Mouse (Mus musculus) lung, embryonic 15.5 days (tissue): ENCODE results near the gene Gpr62. TPM values are rescaled to one million over a fixed set of nuclear protein-coding genes. Genes with fewer than 3 reads are reported as not detected.

ENCODE experiments used
- ATAC-seq: fragments of 200-750 bp; cut with Nextera tagmentation; 2 replicates; pipeline ENCODE4 v1.8.0; 2017; ENCODE audit warnings: moderate number of reproducible peaks, borderline replicate concordance; ENCODE audit not compliant: low FRiP score, low TSS enrichment; ENCODE audit errors: extremely low read depth
- H3K27ac ChIP-seq: fragments of 300-500 bp; sonication (generic); 2 replicates; pipeline ENCODE4 v1.5.1; 2015; ENCODE audit warnings: moderate library complexity, mild to moderate bottlenecking, inconsistent platforms
- H3K27me3 ChIP-seq: fragments of 300-500 bp; sonication (generic); 2 replicates; pipeline ENCODE4 v1.6.1; 2015; ENCODE audit warnings: inconsistent platforms
- H3K36me3 ChIP-seq: fragments of 300-500 bp; sonication (generic); 2 replicates; pipeline ENCODE4 v1.6.1; 2015; ENCODE audit warnings: inconsistent platforms
- H3K4me1 ChIP-seq: fragments of 300-500 bp; sonication (generic); 2 replicates; pipeline ENCODE4 v1.6.1; 2015; ENCODE audit warnings: inconsistent platforms
- H3K4me2 ChIP-seq: fragments of 300-500 bp; sonication (generic); 2 replicates; pipeline ENCODE4 v1.6.1; 2015; ENCODE audit warnings: inconsistent platforms, mild to moderate bottlenecking, moderate library complexity
- H3K4me3 ChIP-seq: fragments of 300-500 bp; sonication (generic); 2 replicates; pipeline ENCODE4 v1.5.1; 2015; ENCODE audit warnings: mild to moderate bottlenecking, inconsistent platforms
- H3K9ac ChIP-seq: fragments of 300-500 bp; sonication (generic); 2 replicates; pipeline ENCODE4 v1.6.1; 2015; ENCODE audit warnings: inconsistent platforms
- H3K9me3 ChIP-seq: fragments of 300-500 bp; sonication (generic); 2 replicates; pipeline ENCODE4 v1.6.1; 2016; ENCODE audit warnings: inconsistent platforms
- WGBS: fragments of 180-500 bp; shearing (Covaris S2); methylation state at CpG from one replicate; pipeline ENCODE4 v1.1.7; 2015; 5-methylcytosine and 5-hydroxymethylcytosine counted together
- polyA plus RNA-seq: library from polyadenylated mRNA; unstranded; fragments of >200 nt; fragmentation: Nextera tagmentation; extraction: Ambion mirVana; gene quantifications from 2 replicates; pipeline ENCODE4 v1.2.1, GENCODE M21; 2015

Gpr62 gene
- polyA plus RNA-seq, 1 experiment from 2014 or later = 0.07 TPM

GRCm38 (mm10) chr9:106452821-106453220, 12.9 kb downstream of the Gpr62 start:
- WGBS = 1% methylated on average over 7 of the region's 7 CpGs
- Histone ChIP-seq H3K27ac (peak overlapping the region; percentile 88; the same call in 1 of the 2 replicates), H3K36me3 (no peaks in the 10 kb centered on the region), H3K4me2 (peak overlapping the region; percentile 94), H3K9me3 (no peaks in the 10 kb centered on the region), H3K4me3 (peak overlapping the region; percentile 74), H3K9ac (peak overlapping the region; percentile 67; the same call in 1 of the 2 replicates), H3K27me3 (no peaks in the 10 kb centered on the region), H3K4me1 (peaks cover 83% of the 10 kb centered on the region)
- no peak for ATAC-seq

- peak overlapping the region; percentile 94 for H3K4me2 ChIP-seq
- WGBS = 36% methylated on average over 6 of the region's 6 CpGs
- no peak overlapping the region for H3K9ac ChIP-seq
- peak overlapping the region; percentile 74; the same call in 1 of the 2 replicates for H3K4me3 ChIP-seq
- H3K27ac ChIP-seq = 0 out of 2 replicates have a peak overlapping the region, but pooled peaks have one; percentile 88
- H3K4me1 ChIP-seq = peaks cover 81% of the 10 kb centered on the region
- H3K36me3 ChIP-seq = no peaks in the 10 kb centered on the region
- ATAC-seq = no peak
- no peaks in the 10 kb centered on the region for H3K9me3 ChIP-seq
- no peaks in the 10 kb centered on the region for H3K27me3 ChIP-seq
Observed at GRCm38 (mm10) chr9:106452351-106452750, 13.4 kb downstream of the Gpr62 start.

GRCm38 (mm10) chr9:106451899-106452298, 13.8 kb downstream of the Gpr62 start:
- peaks cover 79% of the 10 kb centered on the region for H3K4me1 ChIP-seq
- no peak overlapping the region for H3K4me3 ChIP-seq
- ATAC-seq = no peak
- H3K9me3 ChIP-seq = no peaks in the 10 kb centered on the region
- 46% methylated on average over 2 of the region's 2 CpGs for WGBS
- H3K4me2 ChIP-seq = no peak overlapping the region
- no peak overlapping the region for H3K27ac ChIP-seq
- no peak overlapping the region for H3K9ac ChIP-seq
- no peaks in the 10 kb centered on the region for H3K27me3 ChIP-seq
- no peaks in the 10 kb centered on the region for H3K36me3 ChIP-seq

GRCm38 (mm10) chr9:106451298-106451697, 14.4 kb downstream of the Gpr62 start:
- H3K9me3 ChIP-seq = no peaks in the 10 kb centered on the region
- H3K36me3 ChIP-seq = no peaks in the 10 kb centered on the region
- peaks cover 78% of the 10 kb centered on the region for H3K4me1 ChIP-seq
- no peak overlapping the region for H3K4me3 ChIP-seq
- H3K27me3 ChIP-seq = no peaks in the 10 kb centered on the region
- ATAC-seq = no peak
- H3K9ac ChIP-seq = no peak overlapping the region
- no peak overlapping the region for H3K4me2 ChIP-seq
- 54% methylated on average over 11 of the region's 11 CpGs for WGBS
- no peak overlapping the region for H3K27ac ChIP-seq

DNA sequence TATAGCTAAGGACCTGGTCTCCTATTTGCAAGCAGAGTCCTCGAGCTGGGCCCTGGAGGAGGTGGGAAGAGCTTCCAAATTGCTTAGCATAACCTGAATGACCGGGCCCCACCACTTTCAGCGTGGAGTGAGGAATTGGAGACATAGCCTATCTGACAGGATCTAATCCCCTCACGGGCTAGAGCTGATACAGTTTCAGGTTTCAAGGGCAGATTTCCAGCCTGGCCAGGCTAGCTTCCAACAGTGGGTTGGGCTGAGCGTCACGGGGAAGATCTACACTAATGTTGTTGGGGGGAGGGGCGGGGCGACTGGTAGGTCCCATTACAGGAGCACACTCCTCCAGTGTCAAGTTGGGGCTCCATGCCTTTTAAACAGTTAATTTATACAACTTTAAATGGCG, 15.1 kb downstream of the Gpr62 start:
- Histone ChIP-seq H3K27ac (peak overlapping the region; percentile 37; the same call in 1 of the 2 replicates), H3K4me1 (peaks cover 74% of the 10 kb centered on the region), H3K36me3 (no peaks in the 10 kb centered on the region), H3K27me3 (no peaks in the 10 kb centered on the region), H3K9me3 (no peaks in the 10 kb centered on the region), H3K9ac (0 out of 2 replicates have a peak overlapping the region, but pooled peaks have one; percentile 2), H3K4me2 (peak overlapping the region; percentile 27), H3K4me3 (no peak overlapping the region)
- WGBS = 5% methylated on average over 9 of the region's 9 CpGs
- no peak for ATAC-seq

GRCm38 (mm10) chr9:106449947-106450346, 15.8 kb downstream of the Gpr62 start:
- Histone ChIP-seq H3K27ac (0 out of 2 replicates have a peak overlapping the region, but pooled peaks have one; percentile 37), H3K4me3 (no peak overlapping the region), H3K9me3 (no peaks in the 10 kb centered on the region), H3K27me3 (no peaks in the 10 kb centered on the region), H3K36me3 (no peaks in the 10 kb centered on the region), H3K4me2 (no peak overlapping the region), H3K4me1 (peaks cover 72% of the 10 kb centered on the region), H3K9ac (0 out of 2 replicates have a peak overlapping the region, but pooled peaks have one; percentile 2)
- no peak for ATAC-seq
- WGBS = 90% methylated on average over 8 of the region's 8 CpGs

DNA sequence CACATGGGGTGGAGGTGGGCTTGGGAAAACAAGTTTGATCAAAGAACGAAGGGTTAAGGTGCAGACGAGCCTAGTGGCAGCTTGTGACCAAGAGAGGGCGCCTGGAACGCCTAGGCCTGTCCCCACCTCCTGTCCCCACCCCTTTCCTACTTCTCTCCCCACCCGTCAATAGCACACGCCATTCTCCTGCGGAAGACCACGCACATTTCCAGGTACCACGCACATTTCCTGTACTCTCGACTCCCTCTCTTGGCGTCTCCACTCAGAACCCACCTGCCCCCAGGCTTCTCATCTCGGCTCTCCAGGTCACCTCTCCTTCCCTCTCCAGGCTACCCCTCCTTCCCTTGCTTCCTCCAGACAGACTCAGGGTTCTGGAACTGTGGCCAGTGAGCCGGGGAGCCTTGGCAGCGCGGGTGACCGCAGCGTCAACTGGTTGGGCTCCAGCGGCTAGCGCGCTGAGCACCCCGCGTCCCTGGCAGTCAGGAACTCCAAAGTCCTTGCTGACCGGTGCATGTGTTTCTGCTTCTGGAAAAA, 17.2 kb downstream of the Gpr62 start:
- under 1% methylated on average over 23 of the region's 23 CpGs for WGBS
- H3K4me1 ChIP-seq = peaks cover 63% of the 10 kb centered on the region
- H3K27me3 ChIP-seq = no peaks in the 10 kb centered on the region
- peak overlapping the region; percentile 51 for H3K4me3 ChIP-seq
- peak overlapping the region; percentile 79 for H3K4me2 ChIP-seq
- no peaks in the 10 kb centered on the region for H3K9me3 ChIP-seq
- H3K27ac ChIP-seq = peak overlapping the region; percentile 73
- H3K9ac ChIP-seq = peak overlapping the region; percentile 56
- H3K36me3 ChIP-seq = no peaks in the 10 kb centered on the region
- peak; percentile 47 for ATAC-seq

DNA sequence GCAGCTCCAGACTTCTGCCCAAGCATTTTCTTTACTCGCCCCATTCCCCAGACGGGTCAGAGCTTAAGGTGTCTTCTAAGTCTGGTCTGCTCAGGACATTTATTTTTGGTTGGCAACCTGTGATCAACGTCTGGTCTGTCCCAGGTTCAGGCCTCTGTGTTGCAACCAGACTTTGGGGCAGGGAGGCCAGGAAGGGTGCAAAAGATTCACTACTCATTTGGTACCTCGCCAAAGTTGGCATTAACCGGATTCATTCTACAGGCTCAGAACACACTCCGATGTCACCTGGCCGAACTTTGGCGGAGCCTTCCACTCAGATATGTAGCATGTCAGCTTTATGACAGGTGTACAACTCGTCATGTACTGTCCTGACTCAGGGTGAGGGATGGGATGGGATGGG, 17.8 kb downstream of the Gpr62 start:
- peak overlapping the region; percentile 79 for H3K4me2 ChIP-seq
- peak; percentile 15; the same call in 1 of the 2 replicates for ATAC-seq
- peak overlapping the region; percentile 56; the same call in 1 of the 2 replicates for H3K9ac ChIP-seq

GRCm38 (mm10) chr9:106447348-106447747, 18.4 kb downstream of the Gpr62 start, which contains the start of the genes Abhd14b and Abhd14a:
TSS of gene Abhd14b (plus strand) at chr9:106447459.
TSS of gene Abhd14a (minus strand) at chr9:106447678.
- peak; percentile 81 for ATAC-seq
- WGBS = under 1% methylated on average over 24 of the region's 24 CpGs
- H3K9me3 ChIP-seq = no peaks in the 10 kb centered on the region
- no peaks in the 10 kb centered on the region for H3K27me3 ChIP-seq
- peak within 1 kb of the TSS; percentile 79 for H3K4me2 ChIP-seq
- peaks cover 52% of the 10 kb centered on the region for H3K4me1 ChIP-seq
- H3K27ac ChIP-seq = peak within 1 kb of the TSS; percentile 73
- H3K9ac ChIP-seq = peak within 1 kb of the TSS; percentile 56
- peak within 1 kb of the TSS; percentile 51 for H3K4me3 ChIP-seq
- H3K36me3 ChIP-seq = no peaks in the 10 kb centered on the region

More for the DNA sequence above, 17.8 kb downstream of the Gpr62 start:
- H3K27ac ChIP-seq = peak overlapping the region; percentile 58
- H3K9me3 ChIP-seq = no peaks in the 10 kb centered on the region
- H3K27me3 ChIP-seq = no peaks in the 10 kb centered on the region
- peaks cover 58% of the 10 kb centered on the region for H3K4me1 ChIP-seq
- 34% methylated on average over 9 of the region's 9 CpGs for WGBS
- H3K4me3 ChIP-seq = peak overlapping the region; percentile 51
- H3K36me3 ChIP-seq = no peaks in the 10 kb centered on the region

GRCm38 (mm10) chr9:106444836-106445235, 20.9 kb downstream of the Gpr62 start:
- Histone ChIP-seq H3K27me3 (no peaks in the 10 kb centered on the region), H3K4me1 (peaks cover 33% of the 10 kb centered on the region), H3K27ac (no peak overlapping the region), H3K36me3 (no peaks in the 10 kb centered on the region), H3K4me3 (no peak overlapping the region), H3K9ac (no peak overlapping the region), H3K9me3 (no peaks in the 10 kb centered on the region), H3K4me2 (no peak overlapping the region)
- ATAC-seq = no peak
- 69% methylated on average over 4 of the region's 4 CpGs for WGBS

DNA sequence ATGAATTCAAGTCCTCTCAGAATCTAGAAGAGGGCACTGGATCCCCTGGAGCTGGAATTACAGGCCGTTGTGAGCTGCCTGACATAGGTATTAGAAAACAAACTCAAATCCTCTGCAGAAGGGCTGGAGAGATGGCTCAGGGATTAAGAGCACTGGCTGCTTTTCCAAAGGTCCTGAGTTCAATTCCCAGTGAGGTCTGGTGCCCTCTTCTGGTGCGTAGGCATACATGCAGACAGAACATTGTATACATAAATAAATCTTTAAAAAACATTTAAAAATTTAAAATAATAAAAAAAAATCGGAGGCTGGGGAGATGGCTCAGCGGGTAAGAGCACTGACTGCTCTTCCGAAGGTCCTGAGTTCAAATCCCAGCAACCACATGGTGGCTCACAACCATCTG, 23.1 kb downstream of the Gpr62 start:
- Histone ChIP-seq H3K9me3 (no peaks in the 10 kb centered on the region), H3K36me3 (no peaks in the 10 kb centered on the region), H3K27me3 (no peaks in the 10 kb centered on the region), H3K4me1 (peaks cover 26% of the 10 kb centered on the region), H3K27ac (no peak overlapping the region), H3K9ac (no peak overlapping the region), H3K4me2 (no peak overlapping the region), H3K4me3 (no peak overlapping the region)
- WGBS = 81% methylated on average over 5 of the region's 5 CpGs
- no peak for ATAC-seq

DNA sequence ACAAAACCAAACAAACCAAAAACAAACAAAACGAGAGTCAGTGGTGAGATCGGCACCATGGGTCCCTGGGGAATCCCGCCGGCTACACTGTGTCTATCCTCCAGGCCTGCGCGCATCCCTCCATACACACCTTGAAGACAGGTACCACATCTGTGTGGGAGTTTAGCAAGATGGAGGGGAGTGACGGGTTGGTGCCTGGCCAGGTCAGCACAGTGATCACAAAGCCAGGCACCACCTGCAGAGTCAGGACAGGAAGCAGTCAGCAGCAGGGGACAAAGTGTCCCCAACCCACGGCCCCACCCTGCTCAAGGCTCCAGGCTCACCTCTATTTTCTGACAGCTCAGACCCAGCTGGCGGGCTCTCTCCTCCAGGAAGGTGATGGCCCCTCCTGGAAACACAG, 29.2 kb downstream of the Gpr62 start:
- WGBS = 77% methylated on average over 9 of the region's 9 CpGs
- H3K36me3 ChIP-seq = peaks cover 19% of the 10 kb centered on the region
- H3K27me3 ChIP-seq = no peaks in the 10 kb centered on the region
- no peak overlapping the region for H3K27ac ChIP-seq
- no peak overlapping the region for H3K4me3 ChIP-seq
- H3K4me2 ChIP-seq = no peak overlapping the region
- no peak for ATAC-seq
- H3K4me1 ChIP-seq = peaks cover 23% of the 10 kb centered on the region
- H3K9me3 ChIP-seq = no peaks in the 10 kb centered on the region
- H3K9ac ChIP-seq = no peak overlapping the region
